In the genomic region with DNA sequence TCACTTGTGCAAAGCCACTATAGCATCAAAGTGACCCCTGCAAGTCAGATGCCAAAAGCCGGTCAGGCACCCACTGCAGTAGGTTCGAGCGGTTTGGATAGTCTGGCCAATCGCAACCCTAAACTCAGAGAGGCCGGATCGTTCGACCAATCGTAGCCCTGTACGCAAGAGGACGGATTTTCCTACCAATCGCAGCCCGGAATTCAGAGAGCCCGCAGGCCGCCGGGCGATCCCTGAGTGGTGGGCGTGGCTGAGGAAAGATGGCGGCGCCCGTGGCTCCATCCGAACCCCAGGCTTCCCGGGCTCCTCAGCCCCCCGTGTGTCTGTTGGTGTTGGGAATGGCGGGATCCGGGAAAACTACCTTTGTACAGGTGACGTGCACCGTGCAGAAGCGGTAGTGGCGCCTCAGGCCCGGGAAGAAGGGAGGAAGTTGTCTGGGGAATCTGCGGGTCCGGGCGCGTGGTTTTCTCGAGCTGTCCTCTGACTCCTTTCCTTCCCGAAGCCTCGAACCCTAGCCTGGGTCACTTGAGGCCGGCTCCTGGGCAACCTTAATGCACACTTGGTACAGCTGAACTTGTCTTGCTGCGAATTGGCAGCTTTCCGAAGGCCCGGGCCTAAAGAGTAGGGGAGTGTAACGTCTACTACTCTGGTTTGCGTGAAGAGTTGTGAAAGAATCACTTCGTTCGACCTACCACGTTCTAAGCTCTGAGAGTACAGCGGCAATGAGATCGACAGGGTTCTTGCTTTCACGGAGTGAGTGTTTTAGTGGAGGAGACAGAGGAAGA, we compare ENCODE assay signal across 8 mouse cellular contexts. TPM values are rescaled to one million over a fixed set of nuclear protein-coding genes. Genes with fewer than 3 reads are reported as not detected.
DNase-seq lines count a peak whose midpoint lies in the region; ATAC-seq lines count a peak whose summit lies in the region.

Gpn1 (plus strand) TSS at position 229 of the 785 bp plus-strand sequence.

- peak within 1 kb of the TSS; percentile 83 for H3K9ac ChIP-seq in heart, embryonic 13.5 days
- H3K9ac ChIP-seq in liver, embryonic 12.5 days = peak within 1 kb of the TSS; percentile 79
- H3K9ac ChIP-seq in stomach, embryonic 15.5 days = peak within 1 kb of the TSS; percentile 48

- peak; percentile 91 for DNase-seq in CD4-positive, CD25-positive, alpha-beta regulatory T cell, adult 2 months (ENCODE audit: low read depth, low spot score)
- peak; percentile 45 for DNase-seq in fat pad, adult 2 months (ENCODE audit: extremely low read depth, low read depth, low spot score)
- DNase-seq in kidney, postnatal 10 days = peak; percentile 93
- DNase-seq in natural killer cell, adult 2 months (ENCODE audit: low spot score in 2 of 2) = peak; percentile 82 to 84

- peaks cover 3% of the 10 kb centered on the region; the same call in 1 of the 2 replicates for H3K27me3 ChIP-seq in heart, embryonic 13.5 days (replicated peaks)
- H3K27me3 ChIP-seq in liver, embryonic 12.5 days (replicated peaks) = 0 out of 2 replicates have a peak, but pooled peaks cover 4% of the 10 kb centered on the region
- H3K27me3 ChIP-seq in stomach, embryonic 15.5 days (replicated peaks) = no peaks in the 10 kb centered on the region

- no peaks in the 10 kb centered on the region for H3K9me3 ChIP-seq in heart, embryonic 13.5 days
- no peaks in the 10 kb centered on the region for H3K9me3 ChIP-seq in liver, embryonic 12.5 days (replicated peaks)
- H3K9me3 ChIP-seq in stomach, embryonic 15.5 days = no peaks in the 10 kb centered on the region

- WGBS in heart, embryonic 13.5 days = under 1% methylated on average over 49 of the region's 49 CpGs
- under 1% methylated on average over 49 of the region's 49 CpGs for WGBS in liver, embryonic 12.5 days (ENCODE audit: insufficient replicate concordance)
- WGBS in stomach, embryonic 15.5 days = under 1% methylated on average over 49 of the region's 49 CpGs

- ATAC-seq in heart, embryonic 13.5 days (ENCODE audit: extremely low read depth, insufficient number of reproducible peaks, low FRiP score, low TSS enrichment) = peak; percentile 97
- peak; percentile 100 for ATAC-seq in liver, embryonic 12.5 days
- peak; percentile 100 for ATAC-seq in stomach, embryonic 15.5 days (ENCODE audit: insufficient read depth, low FRiP score, low read depth)

- H3K27ac ChIP-seq in brown adipose tissue, adult 24 weeks (replicated peaks; ENCODE audit: low read depth, low read length) = no peak within 1 kb of the TSS
- no peak within 1 kb of the TSS for H3K27ac ChIP-seq in heart, embryonic 13.5 days (replicated peaks)
- H3K27ac ChIP-seq in liver, embryonic 12.5 days = no peak within 1 kb of the TSS
- no peak within 1 kb of the TSS for H3K27ac ChIP-seq in stomach, embryonic 15.5 days

- peaks cover 5% of the 10 kb centered on the region; the same call in 1 of the 2 replicates for H3K4me1 ChIP-seq in brown adipose tissue, adult 24 weeks (ENCODE audit: control insufficient read depth, insufficient read depth, insufficient read length, low read length)
- peaks cover 14% of the 10 kb centered on the region for H3K4me1 ChIP-seq in heart, embryonic 13.5 days
- peaks cover 23% of the 10 kb centered on the region for H3K4me1 ChIP-seq in liver, embryonic 12.5 days
- 0 out of 2 replicates have a peak, but pooled peaks cover 9% of the 10 kb centered on the region for H3K4me1 ChIP-seq in stomach, embryonic 15.5 days

- H3K36me3 ChIP-seq in heart, embryonic 13.5 days = peaks cover 35% of the 10 kb centered on the region
- H3K36me3 ChIP-seq in liver, embryonic 12.5 days = peaks cover 36% of the 10 kb centered on the region
- H3K36me3 ChIP-seq in stomach, embryonic 15.5 days = peaks cover 9% of the 10 kb centered on the region

- H3K4me3 ChIP-seq in brown adipose tissue, adult 24 weeks (ENCODE audit: insufficient read depth, low read depth, low read length) = peak within 1 kb of the TSS; percentile 73
- H3K4me3 ChIP-seq in heart, embryonic 13.5 days = peak within 1 kb of the TSS; percentile 70
- peak within 1 kb of the TSS; percentile 89 for H3K4me3 ChIP-seq in liver, embryonic 12.5 days
- H3K4me3 ChIP-seq in stomach, embryonic 15.5 days (replicated peaks) = peak within 1 kb of the TSS; percentile 80

- peak within 1 kb of the TSS; percentile 82 for H3K4me2 ChIP-seq in heart, embryonic 13.5 days
- peak within 1 kb of the TSS; percentile 86 for H3K4me2 ChIP-seq in liver, embryonic 12.5 days
- peak within 1 kb of the TSS; percentile 73 for H3K4me2 ChIP-seq in stomach, embryonic 15.5 days

RNA-seq across cellular contexts. Expression of gene Gpn1, which starts in this region (rescaled TPM):
- polyA plus RNA-seq in brown adipose tissue, adult 24 weeks (2012; ENCODE audit: insufficient read depth, insufficient read length, missing spikeins) = 13.1 and 18.8 TPM in 2 replicates
- polyA plus RNA-seq in heart, embryonic 13.5 days (2015; fragmentation: Nextera tagmentation; extraction: Ambion mirVana) = 46.7 and 50.3 TPM in 2 replicates
- 34.9 and 38.8 TPM in 2 replicates for polyA plus RNA-seq in liver, embryonic 12.5 days (2016; fragmentation: Nextera tagmentation; extraction: Ambion mirVana)
- polyA plus RNA-seq in stomach, embryonic 15.5 days (2015; fragmentation: Nextera tagmentation; extraction: Ambion mirVana) = 46.4 and 48.2 TPM in 2 replicates
